Mouse (Mus musculus) retina, embryonic 14.5 days (tissue): ENCODE measurements around the gene Baz2b.
"Not testable (repeated sequence)": the region's sequence is repeated elsewhere in the genome, so short reads cannot be mapped to it uniquely, and the experiment has no call there.

Source experiments
- DNase-seq: peaks from one replicate; pipeline ENCODE4 v3.0.0-alpha.2; 2015; ENCODE audit warnings: low spot score

Baz2b gene

DNA sequence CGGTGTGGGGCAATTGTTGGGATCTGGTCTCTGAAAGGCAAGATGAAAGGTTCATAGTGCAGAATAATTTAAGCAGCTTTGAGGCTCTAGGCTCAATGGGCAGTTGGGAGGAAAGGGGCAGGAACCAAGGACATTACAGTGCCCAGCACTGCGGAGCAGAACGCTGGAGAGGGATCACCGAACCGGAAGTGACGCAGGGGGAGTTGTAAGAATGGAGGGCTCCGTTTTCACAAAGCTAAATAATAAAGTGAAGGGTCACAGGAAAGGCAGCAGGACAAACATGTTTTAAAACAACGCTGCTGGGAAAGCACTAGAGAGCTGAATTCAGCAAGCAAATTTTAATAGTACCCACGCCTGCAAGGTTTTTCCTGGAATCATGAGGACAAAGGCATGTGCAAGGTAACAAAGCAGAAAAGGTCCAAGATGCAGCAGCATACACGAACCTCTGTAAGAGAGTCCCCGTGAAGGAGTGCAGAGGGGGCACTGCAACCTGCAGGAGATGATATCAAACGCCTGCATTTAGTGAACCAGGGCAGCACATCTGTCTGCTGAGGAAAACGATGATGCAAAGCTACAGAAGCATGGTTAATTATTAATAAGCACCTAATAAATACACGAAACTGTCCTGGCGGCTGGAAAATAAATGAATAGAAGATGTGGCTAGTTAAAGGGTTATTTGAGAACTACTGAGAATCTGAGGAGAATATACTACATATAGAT lies 120.0 kb downstream of the Baz2b start:
- DNase-seq, result peak; percentile 52

DNA sequence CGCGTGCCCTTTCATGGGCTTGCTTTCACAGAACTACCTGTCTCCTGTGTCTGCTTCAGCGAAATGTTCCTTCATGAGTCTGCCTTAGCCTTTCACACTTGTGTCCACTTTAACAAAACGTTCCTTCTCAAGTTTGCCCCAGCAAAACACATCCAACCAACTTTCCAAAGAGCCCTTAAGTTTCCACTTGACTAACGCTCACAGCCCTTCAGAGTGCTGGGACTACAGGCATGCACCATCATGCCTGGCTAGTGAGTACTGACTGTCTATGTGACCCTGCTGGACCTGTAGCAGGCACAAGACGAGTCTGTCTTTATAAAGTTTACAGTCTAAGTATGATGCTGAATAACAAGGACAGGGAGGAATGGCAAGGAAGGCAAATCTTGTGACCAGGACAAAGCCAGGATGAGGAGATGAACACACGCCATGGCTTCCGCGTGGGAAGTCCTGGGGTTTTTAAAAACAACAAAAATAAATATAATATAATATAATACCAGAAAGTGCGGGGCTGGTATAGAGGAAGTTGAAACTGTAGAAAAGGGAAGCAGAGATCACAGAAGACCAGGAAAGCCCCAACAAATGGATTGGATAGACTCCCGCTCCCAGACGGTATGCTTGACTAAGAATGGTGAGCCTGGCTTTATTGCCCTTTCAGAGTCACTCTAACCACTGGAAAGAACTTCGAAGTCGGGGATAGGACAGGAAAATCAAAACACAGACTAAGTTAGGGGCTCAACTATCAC lies 120.7 kb downstream of the Baz2b start:
- DNase-seq, result no peak

DNA sequence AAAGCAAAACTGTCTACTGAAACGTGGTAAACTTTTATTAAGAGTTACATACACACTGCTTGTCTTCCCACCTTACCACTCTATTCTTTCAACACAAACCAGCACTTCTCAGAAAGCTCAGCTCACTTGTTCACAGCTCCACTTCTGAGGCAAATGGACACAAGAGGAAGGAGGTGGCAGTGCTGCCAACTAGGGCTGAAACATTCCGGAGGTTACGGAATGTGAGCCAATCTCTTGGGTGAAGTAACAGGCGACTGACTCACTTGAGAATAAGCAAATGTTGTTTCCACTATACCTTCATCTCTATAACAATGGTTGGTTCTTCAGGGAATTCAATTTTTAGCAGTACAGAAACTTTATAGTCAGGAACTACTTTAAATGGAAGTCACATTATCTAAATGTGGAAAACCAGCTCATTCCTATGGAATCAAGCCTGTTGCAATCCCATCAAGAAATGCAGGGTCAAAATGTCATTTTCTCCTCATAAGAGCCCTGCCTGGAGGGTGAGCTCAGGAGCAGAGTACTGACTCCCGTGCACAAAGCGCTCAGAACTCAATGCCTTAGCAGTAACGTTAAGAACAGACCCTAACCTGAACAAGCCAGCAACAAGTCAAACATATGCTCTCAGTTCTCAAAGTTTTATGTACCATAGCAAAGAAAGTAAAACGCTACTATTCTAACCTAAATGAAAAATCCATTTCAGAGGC lies 123.3 kb downstream of the Baz2b start:
- DNase-seq, result no peak

DNA sequence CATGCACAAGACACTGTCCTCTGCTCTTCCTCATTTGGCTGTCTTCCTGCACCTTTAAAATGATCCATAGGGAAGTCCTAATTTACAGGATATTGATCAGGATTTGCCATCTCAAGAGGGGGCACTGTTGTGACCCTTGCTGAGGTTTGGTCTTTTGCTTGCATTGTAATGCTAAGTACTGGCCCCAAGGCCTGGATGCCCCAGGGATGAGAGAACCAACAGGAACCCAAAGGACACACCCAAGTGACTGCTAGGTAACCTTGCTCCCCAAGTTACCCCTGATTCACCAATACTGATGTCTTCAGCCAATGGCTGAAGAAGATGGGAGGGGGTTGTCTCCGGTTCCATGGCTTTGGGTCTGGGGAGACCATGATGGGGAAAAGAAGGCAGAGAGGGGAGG lies 124.8 kb downstream of the Baz2b start:
- no peak for DNase-seq

DNA sequence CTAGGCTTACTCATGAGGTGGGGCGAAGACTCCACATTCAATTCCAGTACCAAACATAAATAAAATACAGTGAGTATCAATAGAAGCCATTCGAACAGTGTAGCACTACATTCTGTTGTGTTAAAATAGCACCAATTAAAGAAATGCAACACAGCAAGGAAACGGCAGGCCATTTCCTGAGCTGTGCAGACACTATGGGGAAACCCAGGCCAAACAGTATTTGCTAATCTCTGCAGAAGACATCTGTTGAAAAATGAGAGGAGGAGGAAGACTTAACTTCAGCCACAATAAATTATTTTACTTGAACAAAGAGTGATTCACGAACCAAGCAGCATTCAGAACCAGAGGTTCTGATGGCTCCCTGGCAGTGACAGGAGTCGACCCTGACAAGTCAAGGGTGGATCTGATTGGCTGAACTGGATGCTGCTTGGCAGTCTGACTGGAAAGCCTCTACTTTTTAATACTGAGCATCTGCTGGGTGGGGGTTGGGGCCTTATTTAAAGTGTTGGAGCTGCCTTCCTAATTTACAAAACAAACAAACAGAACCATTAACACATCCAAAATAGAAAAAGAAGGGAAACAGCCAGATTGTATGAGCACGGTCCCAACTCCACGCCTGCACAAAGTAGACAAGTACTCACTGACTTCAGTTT lies 126.5 kb downstream of the Baz2b start:
- DNase-seq, result no peak

DNA sequence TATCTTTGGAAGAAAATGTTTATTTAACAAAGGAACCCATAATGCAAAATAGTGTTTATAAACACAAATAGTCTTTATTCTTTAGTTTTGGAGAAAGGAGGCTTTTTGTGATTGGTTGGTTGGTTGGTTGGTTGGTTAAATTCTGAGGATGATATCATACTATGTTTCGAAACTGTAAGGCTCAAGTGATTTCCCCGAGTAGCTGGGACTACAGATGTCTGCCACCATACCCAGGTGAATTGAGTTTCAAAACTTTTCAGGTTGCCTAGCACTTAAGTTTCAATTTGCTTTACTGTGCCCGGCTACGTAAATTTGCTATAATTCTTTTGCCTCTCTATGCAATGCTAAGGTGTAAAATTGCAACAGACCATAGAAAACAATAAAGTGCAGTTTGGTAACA lies 127.4 kb downstream of the Baz2b start:
- no peak for DNase-seq

DNA sequence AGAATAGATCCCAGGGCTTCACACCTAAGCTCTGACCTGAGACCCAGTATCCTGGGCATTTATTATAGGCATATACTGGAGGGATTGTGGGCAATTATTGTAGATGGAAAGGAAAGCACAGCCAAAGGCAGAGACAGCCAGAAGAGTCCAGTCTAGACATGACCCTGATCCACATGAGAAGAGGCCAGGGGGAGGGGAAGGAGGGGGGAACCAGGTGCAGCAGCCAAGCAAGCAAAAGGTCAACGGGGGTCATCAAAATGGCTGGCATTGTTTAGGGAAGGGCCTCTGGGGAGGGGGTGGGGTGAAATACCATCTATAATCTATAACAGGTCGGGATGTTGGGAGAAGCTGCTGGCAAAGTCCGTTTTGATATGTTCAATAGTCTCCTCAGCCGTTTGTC lies 128.8 kb downstream of the Baz2b start:
- no peak for DNase-seq

DNA sequence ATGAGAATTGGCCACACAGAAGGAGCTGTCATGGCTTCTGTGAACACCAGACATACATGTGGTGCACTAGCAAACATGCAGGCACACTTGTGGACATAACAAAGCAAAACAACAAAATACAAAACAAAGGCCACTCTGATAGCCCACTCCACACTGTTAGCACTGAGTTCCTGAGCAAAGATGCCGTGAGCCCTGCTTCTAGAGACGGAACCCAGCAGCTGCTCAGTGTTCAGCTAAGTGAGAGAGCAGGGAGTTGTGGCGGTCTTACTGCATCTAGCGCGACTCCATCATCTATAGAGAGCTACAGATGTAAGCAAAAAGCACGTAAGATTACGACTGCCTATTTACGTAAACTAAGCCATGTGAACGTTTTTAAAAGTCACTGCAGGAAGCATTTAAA lies 132.0 kb downstream of the Baz2b start:
- DNase-seq, result no peak

DNA sequence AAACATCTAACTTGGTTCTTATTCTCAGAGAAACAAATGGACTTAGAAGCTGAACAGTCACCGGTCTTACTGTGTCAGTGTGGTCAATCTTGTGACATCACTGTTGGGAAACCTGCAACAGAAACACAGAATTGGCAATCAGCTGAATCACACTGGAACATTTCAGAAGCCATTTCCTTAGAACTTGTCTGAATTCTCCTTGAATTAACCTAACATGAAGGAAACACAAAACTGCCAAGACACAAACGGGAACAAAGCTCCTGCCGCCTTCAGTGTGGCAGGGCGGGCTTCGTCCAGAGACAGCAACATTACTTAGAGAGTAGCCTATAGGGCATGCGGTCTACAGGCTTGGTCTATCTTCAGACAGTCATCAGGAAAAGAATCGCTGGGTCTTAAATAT lies 132.8 kb downstream of the Baz2b start:
- no peak for DNase-seq

DNA sequence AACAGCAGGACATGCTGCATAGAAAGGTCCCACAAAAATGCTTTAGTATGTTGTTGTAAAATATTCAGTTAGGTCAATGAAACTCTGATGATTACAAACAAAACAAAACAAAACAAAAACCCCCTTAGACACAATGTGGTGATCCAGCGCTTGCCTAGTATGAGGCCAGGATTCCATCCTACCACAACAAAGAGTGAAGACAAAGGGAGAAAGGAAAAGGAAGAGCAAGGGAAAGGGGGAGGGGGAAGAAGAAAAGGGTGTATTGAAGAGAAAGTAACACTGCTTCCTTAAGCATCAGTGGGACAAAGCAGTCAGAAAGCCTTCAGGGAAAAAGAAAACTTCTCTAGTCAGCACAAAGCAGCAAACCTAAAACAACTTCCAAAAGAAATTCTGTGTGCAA lies 133.6 kb downstream of the Baz2b start:
- peak; percentile 24 for DNase-seq

DNA sequence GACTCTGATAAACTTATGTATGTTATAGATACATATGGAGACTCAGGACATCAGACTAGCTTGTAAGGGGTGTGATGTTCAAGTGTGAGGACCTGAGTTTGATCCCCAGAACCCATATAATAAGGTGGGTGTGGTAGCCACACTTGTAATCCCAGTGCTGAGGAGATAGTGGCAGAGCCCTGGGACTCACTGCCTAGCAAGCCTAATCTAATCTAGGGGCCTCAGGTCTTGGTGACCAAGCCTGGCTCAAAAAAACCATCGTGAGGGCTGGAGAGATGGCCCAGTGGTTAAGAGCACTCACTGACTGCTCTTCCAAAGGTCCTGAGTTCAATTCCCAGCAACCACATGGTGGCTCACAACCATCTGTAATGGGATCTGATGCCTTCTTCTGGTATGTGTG lies 135.8 kb downstream of the Baz2b start:
- not testable (repeated sequence) for DNase-seq

DNA sequence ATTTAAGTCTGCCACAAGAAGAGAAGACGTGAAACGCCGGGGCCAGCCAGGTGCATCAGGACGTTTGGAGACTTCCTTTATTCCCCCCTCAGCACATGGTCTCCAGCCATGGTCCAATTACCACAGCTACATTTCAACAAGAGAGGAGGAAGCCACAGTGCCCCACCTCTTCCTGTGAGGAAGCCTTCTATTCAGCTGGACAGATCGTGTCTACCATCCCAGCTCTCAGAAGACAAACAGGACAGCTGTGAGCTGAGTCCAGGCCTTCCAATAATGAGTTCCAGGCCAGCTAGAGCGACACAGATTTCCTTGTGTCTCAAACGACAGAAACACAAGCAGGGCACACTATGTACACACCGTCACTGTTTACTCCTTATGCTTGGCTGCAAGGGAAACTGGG lies 137.8 kb downstream of the Baz2b start:
- DNase-seq, result no peak

DNA sequence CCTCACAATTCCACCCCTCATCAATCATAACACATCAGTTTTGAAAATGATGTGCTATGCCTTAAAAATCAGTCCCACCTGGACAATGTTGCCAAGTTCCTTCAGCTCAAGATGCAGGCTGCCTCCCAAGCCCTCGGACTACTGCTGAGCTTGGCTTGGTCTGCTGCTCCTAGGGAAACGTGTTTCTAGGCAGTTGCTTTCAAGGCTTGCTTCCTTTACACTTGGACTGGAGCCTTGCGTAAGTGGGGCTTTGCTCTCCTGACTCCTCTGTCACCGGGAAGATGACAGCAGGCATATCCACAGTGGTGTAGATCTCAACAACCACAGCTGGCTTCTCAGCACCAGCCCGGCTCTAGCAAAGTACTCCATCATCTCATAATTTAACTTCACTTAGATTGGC lies 138.7 kb downstream of the Baz2b start:
- DNase-seq, result no peak

DNA sequence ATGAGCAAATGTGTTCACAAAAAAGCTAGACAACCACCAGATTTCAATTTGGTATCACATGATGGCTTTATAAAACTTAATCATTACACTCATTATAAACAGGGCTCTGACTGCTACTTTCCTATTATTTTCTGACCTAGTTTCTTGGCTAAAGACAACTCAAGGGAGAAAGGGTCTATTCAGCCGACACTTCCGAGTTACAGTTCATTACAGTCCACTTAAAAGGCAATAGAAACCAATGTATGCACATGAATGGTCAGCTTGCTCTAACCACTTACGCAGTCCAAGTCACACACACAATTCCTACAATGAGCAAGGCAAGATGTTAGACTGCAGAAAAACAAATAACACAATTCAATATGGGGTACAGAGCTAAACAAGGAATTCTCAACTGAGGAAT lies 141.2 kb downstream of the Baz2b start:
- DNase-seq, result peak; percentile 68

DNA sequence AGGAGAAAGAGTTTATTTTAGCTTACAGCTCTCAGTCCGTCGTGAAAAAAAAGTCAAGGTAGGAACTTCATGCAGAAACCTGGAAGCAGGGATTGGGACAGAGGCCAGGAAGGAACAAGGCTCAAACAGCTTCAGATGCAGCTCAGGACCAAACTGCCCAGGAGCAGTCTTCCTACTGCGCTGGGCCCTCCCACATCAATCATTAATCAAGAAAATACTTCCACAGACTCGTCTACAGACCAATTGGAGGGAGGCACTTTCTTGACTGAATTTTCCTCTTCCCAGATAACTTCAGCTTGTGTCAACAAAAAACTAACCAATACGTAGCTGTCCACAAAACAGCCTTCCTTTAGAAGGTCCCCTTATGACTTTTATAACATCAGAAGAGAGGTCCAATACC lies 144.2 kb downstream of the Baz2b start:
- DNase-seq, result no peak

DNA sequence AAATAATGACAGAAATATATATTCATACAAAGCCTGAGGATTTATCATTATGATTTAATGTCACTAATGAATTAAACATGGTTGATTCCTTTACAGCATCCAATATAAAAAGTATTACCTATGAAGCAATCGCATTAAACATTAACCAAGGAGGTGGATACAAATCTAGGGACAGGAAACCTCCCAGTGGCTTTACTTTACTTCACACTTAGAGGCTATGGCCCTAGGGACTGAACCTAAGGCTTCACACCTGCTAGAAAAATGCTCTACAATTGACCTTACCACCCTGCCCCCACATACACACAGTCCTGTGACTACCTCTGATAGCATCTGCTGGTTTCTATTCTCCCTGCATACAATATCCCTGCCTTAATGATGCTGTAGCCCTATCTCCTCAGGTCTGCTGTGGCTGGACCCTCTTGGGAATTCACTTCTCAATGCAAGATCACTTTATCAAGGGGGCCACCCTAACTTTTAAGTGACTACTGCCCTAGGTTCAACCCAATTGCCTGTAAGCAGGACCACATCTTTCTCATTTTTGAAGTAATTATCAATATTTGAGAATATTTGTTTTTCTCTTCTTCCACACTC lies 149.4 kb downstream of the Baz2b start:
- no peak for DNase-seq

DNA sequence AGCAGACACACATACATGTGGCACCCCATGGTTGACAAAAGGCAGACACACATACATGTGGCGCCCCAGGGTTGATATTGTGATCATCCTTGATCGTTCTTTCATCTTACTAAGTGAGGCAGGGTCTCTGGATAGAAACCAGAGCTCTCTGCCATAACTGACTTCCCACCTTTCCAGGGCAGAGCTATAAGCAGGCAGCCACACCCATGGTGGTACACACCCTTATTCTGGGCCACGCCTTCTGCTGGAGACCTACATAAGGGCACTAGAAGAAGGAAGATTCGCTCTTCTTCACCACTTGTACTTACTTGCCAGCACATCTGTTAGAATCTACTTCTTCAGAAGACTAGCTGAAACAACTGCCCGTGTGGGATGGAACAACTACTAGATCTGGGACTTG lies 150.3 kb downstream of the Baz2b start:
- no peak for DNase-seq

DNA sequence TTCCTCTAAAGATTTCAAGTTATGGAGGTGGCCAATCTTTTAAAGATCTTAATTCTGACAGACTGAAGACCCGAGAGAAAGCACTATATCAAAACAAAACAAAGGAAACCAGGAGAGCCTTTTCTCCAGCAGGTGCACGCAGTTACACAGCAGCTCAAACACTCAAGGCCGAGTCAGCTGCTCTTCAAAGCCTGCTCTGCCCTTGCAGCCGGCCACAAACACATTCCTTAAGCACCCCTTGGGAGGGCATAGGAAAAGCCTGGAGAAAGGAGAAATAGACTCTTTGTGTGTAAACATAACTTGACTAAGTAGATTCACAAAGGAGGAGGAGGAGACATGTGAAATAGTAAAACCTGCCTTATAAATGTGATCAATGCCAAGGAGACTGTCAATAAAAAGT lies 153.6 kb downstream of the Baz2b start:
- no peak for DNase-seq

DNA sequence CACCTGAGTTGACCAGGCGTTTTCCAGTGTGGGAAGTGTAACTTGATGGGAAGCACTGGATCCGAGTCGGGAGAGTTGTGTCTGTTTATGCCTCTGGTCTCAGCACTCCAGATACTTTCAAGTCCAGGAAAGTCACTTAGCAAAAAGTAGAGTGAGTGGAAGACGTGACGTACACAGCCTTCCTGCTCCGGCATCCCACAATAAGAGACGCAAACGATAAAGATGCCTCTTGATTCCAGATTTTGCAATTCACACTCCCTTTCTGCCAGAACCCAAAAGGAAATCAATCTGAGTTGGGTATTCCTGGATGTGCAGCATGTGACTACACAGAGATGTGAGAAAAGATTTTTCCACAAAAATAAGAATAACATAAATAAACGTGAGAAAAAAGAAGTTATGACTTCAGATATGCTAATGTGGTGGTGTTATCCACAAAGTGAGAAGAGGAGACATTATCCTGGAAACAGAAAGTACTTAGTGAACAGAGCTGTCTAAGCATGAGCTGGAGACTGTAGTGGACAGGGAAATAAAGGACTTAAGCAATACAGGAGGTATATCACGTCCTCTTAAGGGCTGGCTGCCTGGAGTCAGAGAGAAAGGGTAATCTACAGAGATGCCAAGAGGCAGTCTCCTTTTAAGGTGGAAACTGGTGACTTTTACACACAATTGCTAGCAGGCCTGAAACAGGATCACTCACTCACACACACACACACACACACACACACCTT lies 154.7 kb downstream of the Baz2b start:
- no peak for DNase-seq

DNA sequence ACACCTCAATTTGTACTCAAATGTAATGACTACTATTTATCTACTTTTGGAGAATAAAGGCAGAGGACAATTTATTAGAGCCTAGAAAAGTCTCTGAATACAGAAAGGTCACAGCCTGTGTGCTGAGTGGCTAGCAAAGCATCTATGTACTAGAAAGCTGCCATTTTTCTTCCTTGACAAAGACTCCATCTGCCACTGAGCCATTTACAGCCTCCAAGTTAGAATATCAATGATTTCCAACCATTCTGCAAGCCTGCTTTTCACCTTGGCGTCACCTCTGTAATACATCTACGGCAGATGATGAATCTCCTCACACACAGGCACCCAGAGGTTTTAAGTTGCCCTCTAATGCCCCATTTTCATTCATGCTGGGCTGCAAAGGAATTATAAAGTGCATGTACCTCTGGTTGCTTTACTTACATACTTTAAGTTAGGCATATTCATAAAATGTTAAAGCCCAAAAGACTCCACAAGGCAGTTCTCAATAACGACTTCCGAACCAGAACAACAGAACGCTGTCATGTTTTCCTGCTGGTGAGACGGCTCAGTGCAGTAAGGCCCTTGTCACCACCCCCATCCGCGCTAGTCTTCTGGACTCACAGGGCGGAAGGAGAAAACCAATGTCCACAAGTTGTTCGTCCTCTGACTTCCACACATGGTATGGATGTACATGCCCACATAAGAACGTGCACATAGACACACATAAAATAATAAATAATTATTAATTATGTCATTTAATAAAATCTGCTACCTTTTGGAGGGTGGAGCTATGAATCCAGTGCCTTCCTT lies 156.2 kb downstream of the Baz2b start:
- no peak for DNase-seq
